Mouse (Mus musculus): ENCODE data around the gene Glis1. TPM values are rescaled to one million over a fixed set of nuclear protein-coding genes. Genes with fewer than 3 reads are reported as not detected.

Gene Glis1
- polyA plus RNA-seq, 1 experiment from 2014 or later = 1.1 TPM

- Histone ChIP-seq H3K4me1 (replicated peaks; ENCODE audit: control insufficient read depth, insufficient read depth, low read length) (peaks cover 12% of the 10 kb centered on the region), H3K4me2 (ENCODE audit: low read length) (no peak overlapping the region), H3K27me3 (replicated peaks; ENCODE audit: control insufficient read depth, insufficient read depth, low read length) (no peaks in the 10 kb centered on the region), H3K9me3 (ENCODE audit: control insufficient read depth, low read length) (no peaks in the 10 kb centered on the region), H3K27ac (ENCODE audit: low read length) (no peak overlapping the region), H3K9ac (replicated peaks; ENCODE audit: low read depth, low read length) (no peak overlapping the region), H3K36me3 (ENCODE audit: control insufficient read depth, insufficient read depth) (no peaks in the 10 kb centered on the region), H3K4me3 (replicated peaks; ENCODE audit: low read length) (no peak overlapping the region)
- WGBS = 81% methylated on average over 10 of the region's 10 CpGs
- no peak for ATAC-seq
Measured at GRCm38 (mm10) chr4:107550096-107550495, 115.7 kb downstream of the Glis1 start.

DNA sequence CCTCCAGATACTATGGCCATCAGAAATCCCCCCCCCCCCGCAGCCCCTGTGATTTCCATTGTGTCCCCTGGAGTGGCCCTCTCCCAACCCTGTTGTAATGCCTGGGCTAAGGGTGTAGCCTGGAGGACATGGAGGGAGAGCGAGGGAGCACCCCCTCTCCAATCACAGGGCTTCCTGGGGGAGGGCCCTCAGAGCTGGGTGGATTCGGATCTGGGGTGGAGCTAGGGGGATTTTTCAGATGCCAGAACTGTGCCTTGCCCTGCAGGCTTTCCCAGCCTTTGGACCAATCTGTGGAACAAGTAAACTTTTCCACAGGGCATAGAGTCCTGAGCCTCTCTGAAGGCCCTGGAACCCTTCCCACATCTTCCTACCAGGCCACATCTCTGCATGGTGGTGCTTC, 116.2 kb downstream of the Glis1 start:
- 66% methylated on average over 3 of the region's 3 CpGs for WGBS
- no peak overlapping the region for H3K4me3 ChIP-seq (replicated peaks; ENCODE audit: low read length)
- no peaks in the 10 kb centered on the region for H3K36me3 ChIP-seq (ENCODE audit: control insufficient read depth, insufficient read depth)
- H3K9ac ChIP-seq (replicated peaks; ENCODE audit: low read depth, low read length) = no peak overlapping the region
- ATAC-seq = no peak
- H3K4me2 ChIP-seq (ENCODE audit: low read length) = no peak overlapping the region
- H3K27me3 ChIP-seq (replicated peaks; ENCODE audit: control insufficient read depth, insufficient read depth, low read length) = no peaks in the 10 kb centered on the region
- H3K9me3 ChIP-seq (ENCODE audit: control insufficient read depth, low read length) = no peaks in the 10 kb centered on the region
- no peak overlapping the region for H3K27ac ChIP-seq (ENCODE audit: low read length)
- peaks cover 12% of the 10 kb centered on the region for H3K4me1 ChIP-seq (replicated peaks; ENCODE audit: control insufficient read depth, insufficient read depth, low read length)

DNA sequence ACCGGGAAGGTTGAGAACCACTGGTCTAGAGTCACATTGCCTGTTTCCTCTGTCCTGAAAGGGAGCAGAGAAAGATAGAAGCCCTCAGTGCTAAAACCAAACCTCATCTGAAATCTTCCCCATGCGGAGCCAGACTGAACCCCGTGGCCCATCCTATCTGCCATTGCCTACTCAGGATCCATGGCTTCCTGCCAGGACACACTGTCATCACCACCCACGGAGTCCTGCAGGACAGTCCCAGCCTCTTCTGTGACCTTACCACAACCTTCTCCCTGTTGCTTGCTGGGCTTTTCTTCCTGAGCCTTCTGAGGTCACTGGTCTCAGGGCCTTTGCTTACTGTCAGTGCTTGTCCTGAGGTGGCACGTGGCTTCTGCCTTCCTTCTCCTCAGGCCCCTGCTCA, 118.3 kb downstream of the Glis1 start:
- no peaks in the 10 kb centered on the region for H3K27me3 ChIP-seq (replicated peaks; ENCODE audit: control insufficient read depth, insufficient read depth, low read length)
- H3K27ac ChIP-seq (ENCODE audit: low read length) = no peak overlapping the region
- H3K4me2 ChIP-seq (ENCODE audit: low read length) = no peak overlapping the region
- H3K4me3 ChIP-seq (replicated peaks; ENCODE audit: low read length) = no peak overlapping the region
- no peaks in the 10 kb centered on the region for H3K4me1 ChIP-seq (replicated peaks; ENCODE audit: control insufficient read depth, insufficient read depth, low read length)
- 87% methylated on average over 5 of the region's 5 CpGs for WGBS
- no peak overlapping the region for H3K9ac ChIP-seq (replicated peaks; ENCODE audit: low read depth, low read length)
- ATAC-seq = no peak
- no peaks in the 10 kb centered on the region for H3K36me3 ChIP-seq (ENCODE audit: control insufficient read depth, insufficient read depth)
- no peaks in the 10 kb centered on the region for H3K9me3 ChIP-seq (ENCODE audit: control insufficient read depth, low read length)

DNA sequence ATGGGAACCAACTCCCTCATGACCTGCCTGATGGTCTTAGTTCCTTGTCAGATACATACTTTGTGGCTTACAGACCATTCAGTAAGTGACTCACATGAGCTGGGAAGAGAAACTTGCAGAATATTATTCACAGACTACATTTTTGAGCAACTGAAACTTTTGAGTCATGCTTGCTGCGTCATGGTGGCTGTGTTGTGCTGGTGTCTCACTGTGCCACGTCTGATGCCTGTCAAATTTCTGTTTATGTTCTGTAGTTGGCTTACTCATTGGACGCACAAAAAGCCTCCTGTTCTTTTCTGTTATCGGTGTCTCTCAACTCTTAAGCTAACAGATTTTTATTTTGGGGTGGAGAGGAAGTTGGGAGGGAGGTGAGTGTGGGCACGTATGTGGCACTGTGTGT, 119.4 kb downstream of the Glis1 start:
- Histone ChIP-seq H3K4me3 (replicated peaks; ENCODE audit: low read length) (no peak overlapping the region), H3K36me3 (ENCODE audit: control insufficient read depth, insufficient read depth) (no peaks in the 10 kb centered on the region), H3K27ac (ENCODE audit: low read length) (no peak overlapping the region), H3K27me3 (replicated peaks; ENCODE audit: control insufficient read depth, insufficient read depth, low read length) (no peaks in the 10 kb centered on the region), H3K9me3 (ENCODE audit: control insufficient read depth, low read length) (no peaks in the 10 kb centered on the region), H3K4me1 (replicated peaks; ENCODE audit: control insufficient read depth, insufficient read depth, low read length) (peaks cover 7% of the 10 kb centered on the region; the same call in 1 of the 2 replicates), H3K4me2 (ENCODE audit: low read length) (no peak overlapping the region), H3K9ac (replicated peaks; ENCODE audit: low read depth, low read length) (no peak overlapping the region)
- WGBS = 75% methylated on average over 5 of the region's 5 CpGs
- ATAC-seq = no peak

- 71% methylated on average over 3 of the region's 3 CpGs for WGBS
- ATAC-seq = no peak
- H3K27me3 ChIP-seq (replicated peaks; ENCODE audit: control insufficient read depth, insufficient read depth, low read length) = no peaks in the 10 kb centered on the region
- H3K9ac ChIP-seq (replicated peaks; ENCODE audit: low read depth, low read length) = no peak overlapping the region
- no peak overlapping the region for H3K27ac ChIP-seq (ENCODE audit: low read length)
- no peak overlapping the region for H3K4me2 ChIP-seq (ENCODE audit: low read length)
- H3K4me3 ChIP-seq (replicated peaks; ENCODE audit: low read length) = no peak overlapping the region
- H3K4me1 ChIP-seq (replicated peaks; ENCODE audit: control insufficient read depth, insufficient read depth, low read length) = peaks cover 10% of the 10 kb centered on the region; the same call in 1 of the 2 replicates
- no peaks in the 10 kb centered on the region for H3K9me3 ChIP-seq (ENCODE audit: control insufficient read depth, low read length)
- H3K36me3 ChIP-seq (ENCODE audit: control insufficient read depth, insufficient read depth) = no peaks in the 10 kb centered on the region
Measured at GRCm38 (mm10) chr4:107558801-107559200, 124.4 kb downstream of the Glis1 start.

DNA sequence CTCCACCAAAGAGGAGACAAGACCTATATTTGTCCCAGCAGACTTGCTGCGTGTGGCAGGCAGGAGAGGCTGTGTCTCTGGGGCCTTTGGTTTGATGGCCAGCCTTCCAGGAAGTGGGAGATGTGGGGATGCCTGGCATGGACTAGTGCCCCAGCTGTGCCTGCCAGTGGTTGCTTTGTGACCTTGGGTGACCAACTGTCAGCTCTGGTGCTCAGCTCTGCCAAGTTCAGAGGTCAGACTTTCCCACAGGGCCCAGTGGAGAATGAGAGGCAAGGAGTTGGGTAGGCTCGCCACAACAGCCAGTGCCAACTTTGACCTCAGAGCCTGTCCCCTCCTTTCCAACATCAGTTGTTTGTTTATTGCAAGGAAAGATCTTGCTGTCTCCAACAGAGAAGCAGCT, 126.7 kb downstream of the Glis1 start:
- Histone ChIP-seq H3K36me3 (ENCODE audit: control insufficient read depth, insufficient read depth) (no peaks in the 10 kb centered on the region), H3K27me3 (replicated peaks; ENCODE audit: control insufficient read depth, insufficient read depth, low read length) (no peaks in the 10 kb centered on the region), H3K9me3 (ENCODE audit: control insufficient read depth, low read length) (no peaks in the 10 kb centered on the region), H3K4me2 (ENCODE audit: low read length) (no peak overlapping the region), H3K9ac (replicated peaks; ENCODE audit: low read depth, low read length) (no peak overlapping the region), H3K4me3 (replicated peaks; ENCODE audit: low read length) (no peak overlapping the region), H3K27ac (ENCODE audit: low read length) (no peak overlapping the region), H3K4me1 (replicated peaks; ENCODE audit: control insufficient read depth, insufficient read depth, low read length) (peaks cover 10% of the 10 kb centered on the region; the same call in 1 of the 2 replicates)
- no peak for ATAC-seq
- WGBS = 98% methylated on average over 2 of the region's 2 CpGs

DNA sequence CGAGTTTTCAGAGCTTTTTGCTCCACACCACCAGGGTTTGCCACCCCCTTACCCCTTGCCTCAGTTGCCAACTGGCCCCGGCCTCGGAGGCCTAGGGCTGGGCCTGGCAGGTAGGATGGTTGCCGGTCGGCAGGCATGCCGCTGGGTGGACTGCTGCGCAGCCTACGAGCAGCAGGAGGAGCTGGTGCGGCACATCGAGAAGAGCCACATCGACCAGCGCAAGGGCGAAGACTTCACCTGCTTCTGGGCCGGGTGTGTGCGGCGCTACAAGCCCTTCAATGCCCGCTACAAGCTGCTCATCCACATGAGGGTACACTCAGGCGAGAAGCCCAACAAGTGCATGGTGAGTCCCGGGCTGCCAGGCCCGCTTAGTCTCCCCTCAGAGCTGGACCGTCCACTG, 133.8 kb downstream of the Glis1 start:
- no peak for ATAC-seq
- Histone ChIP-seq H3K4me3 (replicated peaks; ENCODE audit: low read length) (no peak overlapping the region), H3K4me1 (replicated peaks; ENCODE audit: control insufficient read depth, insufficient read depth, low read length) (no peaks in the 10 kb centered on the region), H3K36me3 (ENCODE audit: control insufficient read depth, insufficient read depth) (no peaks in the 10 kb centered on the region), H3K9ac (replicated peaks; ENCODE audit: low read depth, low read length) (no peak overlapping the region), H3K27me3 (replicated peaks; ENCODE audit: control insufficient read depth, insufficient read depth, low read length) (no peaks in the 10 kb centered on the region), H3K27ac (ENCODE audit: low read length) (no peak overlapping the region), H3K9me3 (ENCODE audit: control insufficient read depth, low read length) (no peaks in the 10 kb centered on the region), H3K4me2 (ENCODE audit: low read length) (no peak overlapping the region)
- WGBS = 69% methylated on average over 21 of the region's 21 CpGs

GRCm38 (mm10) chr4:107568881-107569443, 134.6 kb downstream of the Glis1 start:
- no peaks in the 10 kb centered on the region for H3K36me3 ChIP-seq (ENCODE audit: control insufficient read depth, insufficient read depth)
- 49% methylated on average over 7 of the region's 7 CpGs for WGBS
- no peak overlapping the region for H3K27ac ChIP-seq (ENCODE audit: low read length)
- no peaks in the 10 kb centered on the region for H3K9me3 ChIP-seq (ENCODE audit: control insufficient read depth, low read length)
- H3K9ac ChIP-seq (replicated peaks; ENCODE audit: low read depth, low read length) = no peak overlapping the region
- no peak for ATAC-seq
- no peak overlapping the region for H3K4me2 ChIP-seq (ENCODE audit: low read length)
- H3K27me3 ChIP-seq (replicated peaks; ENCODE audit: control insufficient read depth, insufficient read depth, low read length) = no peaks in the 10 kb centered on the region
- no peaks in the 10 kb centered on the region for H3K4me1 ChIP-seq (replicated peaks; ENCODE audit: control insufficient read depth, insufficient read depth, low read length)
- no peak overlapping the region for H3K4me3 ChIP-seq (replicated peaks; ENCODE audit: low read length)

DNA sequence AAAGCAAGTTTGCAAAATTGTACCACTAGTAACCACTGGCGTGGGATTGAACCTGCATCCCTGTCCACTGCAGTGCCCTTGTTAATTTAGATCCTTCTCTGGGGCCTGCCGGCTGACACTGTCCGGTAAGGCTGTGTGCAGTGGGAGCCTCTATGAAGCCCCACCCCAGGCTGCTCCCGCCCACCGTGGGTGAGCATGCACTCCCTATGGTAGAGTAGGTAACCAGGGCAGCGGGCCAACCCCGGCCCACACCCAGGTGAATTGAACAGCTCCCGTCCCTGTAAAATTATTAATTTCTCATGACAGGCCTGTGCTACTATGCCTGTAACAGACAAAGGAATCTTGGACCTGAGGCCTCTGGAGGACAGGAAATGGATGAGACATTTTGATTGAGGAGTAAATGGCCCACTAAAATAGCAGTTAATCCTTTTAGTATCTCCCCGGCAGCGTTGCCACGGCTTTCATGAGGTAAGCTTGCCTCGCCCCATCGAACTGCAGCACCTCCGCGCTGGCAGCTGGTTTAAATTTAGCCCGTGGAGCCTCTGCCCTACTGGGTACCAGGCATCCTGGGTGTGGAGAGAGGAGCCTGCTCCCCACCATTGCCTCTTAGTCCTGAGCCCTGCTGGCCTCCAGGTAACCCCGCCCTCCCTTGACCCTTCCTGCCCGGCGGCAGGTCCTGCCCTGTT, 136.1 kb downstream of the Glis1 start:
- Histone ChIP-seq H3K9ac (replicated peaks; ENCODE audit: low read depth, low read length) (no peak overlapping the region), H3K4me3 (replicated peaks; ENCODE audit: low read length) (no peak overlapping the region), H3K9me3 (ENCODE audit: control insufficient read depth, low read length) (no peaks in the 10 kb centered on the region), H3K27me3 (replicated peaks; ENCODE audit: control insufficient read depth, insufficient read depth, low read length) (no peaks in the 10 kb centered on the region), H3K4me1 (replicated peaks; ENCODE audit: control insufficient read depth, insufficient read depth, low read length) (no peaks in the 10 kb centered on the region), H3K36me3 (ENCODE audit: control insufficient read depth, insufficient read depth) (no peaks in the 10 kb centered on the region), H3K4me2 (ENCODE audit: low read length) (no peak overlapping the region), H3K27ac (ENCODE audit: low read length) (no peak overlapping the region)
- no peak for ATAC-seq
- WGBS = 61% methylated on average over 19 of the region's 19 CpGs

Measured in forebrain, embryonic 16.5 days (tissue).